Mouse (Mus musculus): ENCODE measurements around the gene Ino80d.

- TF ChIP-seq POLR2A (IDR thresholded peaks at IDR 0.05; ENCODE audit: control insufficient read depth, low read depth, low read length) = no peak
- TF ChIP-seq CTCF (IDR thresholded peaks at IDR 0.05; ENCODE audit: control insufficient read depth, insufficient read depth, insufficient replicate concordance, low read depth, low read length) = no peak
Observed at GRCm38 (mm10) chr1:62934752-62935329, 179.6 kb downstream of the Ino80d start.

Measured in testis, adult 2 months (tissue).